Mouse (Mus musculus) gastrocnemius, adult 2 months (tissue): ENCODE measurements at regions not wholly inside any gene's neighbourhood (a gene's known extent, or its start where the extent isn't known, plus 50 kb on each side); places are given as distances from the start of the nearest gene placed in this dataset.
"Not testable (repeated sequence)": the region's sequence is repeated elsewhere in the genome, so short reads cannot be mapped to it uniquely, and the experiment has no call there.

Source experiments
- DNase-seq: peaks from one replicate; pipeline ENCODE4 v3.0.0; 2022
- H3K27ac ChIP-seq: fragments of 200-600 bp; 2 replicates; pipeline ENCODE4 v1.8.1; 2022; ENCODE audit warnings: mild to moderate bottlenecking
- H3K4me3 ChIP-seq: fragments of 200-600 bp; 2 replicates; pipeline ENCODE4 v1.8.1; 2022; ENCODE audit warnings: mild to moderate bottlenecking, moderate library complexity
- CTCF ChIP-seq: fragments of 200-600 bp; IDR thresholded peaks from 2 replicates; pipeline ENCODE4 v1.8.1; 2022; ENCODE audit warnings: antibody characterized with exemption, mild to moderate bottlenecking, moderate library complexity
- intact Hi-C: fragments of 180-260 bp; cut with DNase I; formaldehyde crosslinking; loops from one replicate; pipeline ENCODE4 v1.15.1; 2025

- Histone ChIP-seq H3K27ac (no peak overlapping the region), H3K4me3 (no peak overlapping the region)
- TF ChIP-seq CTCF, result no peak
- intact Hi-C loops, result no loop called here
- no peak for DNase-seq
Observed at GRCm38 (mm10) chr15:5953106-5953505, 346.5 kb upstream of the Dab2 start.

- Histone ChIP-seq H3K4me3 (no peak overlapping the region), H3K27ac (no peak overlapping the region)
- intact Hi-C loops, result loop anchor here (5.0 kb wide), 1 partner anchor 231 kb away; no protein-coding TSS in a partner anchor
- no peak for DNase-seq
- TF ChIP-seq CTCF, result no peak
Observed at GRCm38 (mm10) chr15:5991351-5992065, 308.1 kb upstream of the Dab2 start.

- intact Hi-C loops, result loop anchor here (5.0 kb wide), 1 partner anchor 230 kb away; no protein-coding TSS in a partner anchor
- H3K4me3 ChIP-seq, DNase-seq, H3K27ac ChIP-seq: not testable (repeated sequence)
Observed at GRCm38 (mm10) chr15:5992146-5992545, 307.4 kb upstream of the Dab2 start.

- no peak overlapping the region for H3K4me3 ChIP-seq
- H3K27ac ChIP-seq, result no peak overlapping the region
- intact Hi-C loops, result no loop called here
- no peak for TF ChIP-seq CTCF
- DNase-seq, result no peak
Observed at GRCm38 (mm10) chr15:6000816-6001215, 298.8 kb upstream of the Dab2 start.

GRCm38 (mm10) chr15:6001394-6001793 lies 298.2 kb upstream of the Dab2 start:
- no peak for DNase-seq

GRCm38 (mm10) chr15:6014982-6015381 lies 284.6 kb upstream of the Dab2 start:
- Histone ChIP-seq H3K4me3 (no peak overlapping the region), H3K27ac (no peak overlapping the region)
- no peak for TF ChIP-seq CTCF
- intact Hi-C loops, result no loop called here
- DNase-seq, result no peak

More at GRCm38 (mm10) chr15:6001394-6001793, 298.2 kb upstream of the Dab2 start:
- H3K4me3 ChIP-seq, result no peak overlapping the region
- TF ChIP-seq CTCF, result no peak
- H3K27ac ChIP-seq, result no peak overlapping the region
- intact Hi-C loops, result no loop called here

- TF ChIP-seq CTCF, result no peak
- Histone ChIP-seq H3K4me3 (no peak overlapping the region), H3K27ac (no peak overlapping the region)
- intact Hi-C loops, result no loop called here
- DNase-seq, result no peak
Observed at GRCm38 (mm10) chr15:6016637-6017049, 282.9 kb upstream of the Dab2 start.

- intact Hi-C loops, result no loop called here
- DNase-seq, result no peak
- TF ChIP-seq CTCF, result no peak
- Histone ChIP-seq H3K27ac (no peak overlapping the region), H3K4me3 (no peak overlapping the region)
Observed at GRCm38 (mm10) chr15:6025543-6025942, 274.0 kb upstream of the Dab2 start.

GRCm38 (mm10) chr15:6029214-6029613 lies 270.4 kb upstream of the Dab2 start:
- Histone ChIP-seq H3K27ac (no peak overlapping the region), H3K4me3 (no peak overlapping the region)
- intact Hi-C loops, result no loop called here
- TF ChIP-seq CTCF, result no peak
- DNase-seq, result no peak

GRCm38 (mm10) chr15:6030396-6030795 lies 269.2 kb upstream of the Dab2 start:
- no peak overlapping the region for H3K4me3 ChIP-seq
- no peak for DNase-seq
- intact Hi-C loops, result no loop called here
- H3K27ac ChIP-seq, result no peak overlapping the region
- TF ChIP-seq CTCF, result no peak

GRCm38 (mm10) chr15:6034156-6034555 lies 265.4 kb upstream of the Dab2 start:
- Histone ChIP-seq H3K27ac (no peak overlapping the region), H3K4me3 (no peak overlapping the region)
- DNase-seq, result no peak
- intact Hi-C loops, result no loop called here
- no peak for TF ChIP-seq CTCF

- intact Hi-C loops, result no loop called here
- DNase-seq, result no peak
- H3K4me3 ChIP-seq, result no peak overlapping the region
- H3K27ac ChIP-seq, result no peak overlapping the region
- no peak for TF ChIP-seq CTCF
Observed at GRCm38 (mm10) chr15:6044511-6045256, 254.9 kb upstream of the Dab2 start.

GRCm38 (mm10) chr15:6055703-6056102 lies 243.9 kb upstream of the Dab2 start:
- no peak overlapping the region for H3K4me3 ChIP-seq
- intact Hi-C loops, result no loop called here
- DNase-seq, result no peak
- no peak overlapping the region for H3K27ac ChIP-seq
- TF ChIP-seq CTCF, result no peak
